Mouse (Mus musculus) adipocyte (in vitro differentiated cells): ENCODE results near the gene Prkcsh.

Source experiments
- DNase-seq: peaks from one replicate; pipeline ENCODE4 v3.0.0-alpha.2; 2016; ENCODE audit warnings: low spot score

Gene Prkcsh

DNA sequence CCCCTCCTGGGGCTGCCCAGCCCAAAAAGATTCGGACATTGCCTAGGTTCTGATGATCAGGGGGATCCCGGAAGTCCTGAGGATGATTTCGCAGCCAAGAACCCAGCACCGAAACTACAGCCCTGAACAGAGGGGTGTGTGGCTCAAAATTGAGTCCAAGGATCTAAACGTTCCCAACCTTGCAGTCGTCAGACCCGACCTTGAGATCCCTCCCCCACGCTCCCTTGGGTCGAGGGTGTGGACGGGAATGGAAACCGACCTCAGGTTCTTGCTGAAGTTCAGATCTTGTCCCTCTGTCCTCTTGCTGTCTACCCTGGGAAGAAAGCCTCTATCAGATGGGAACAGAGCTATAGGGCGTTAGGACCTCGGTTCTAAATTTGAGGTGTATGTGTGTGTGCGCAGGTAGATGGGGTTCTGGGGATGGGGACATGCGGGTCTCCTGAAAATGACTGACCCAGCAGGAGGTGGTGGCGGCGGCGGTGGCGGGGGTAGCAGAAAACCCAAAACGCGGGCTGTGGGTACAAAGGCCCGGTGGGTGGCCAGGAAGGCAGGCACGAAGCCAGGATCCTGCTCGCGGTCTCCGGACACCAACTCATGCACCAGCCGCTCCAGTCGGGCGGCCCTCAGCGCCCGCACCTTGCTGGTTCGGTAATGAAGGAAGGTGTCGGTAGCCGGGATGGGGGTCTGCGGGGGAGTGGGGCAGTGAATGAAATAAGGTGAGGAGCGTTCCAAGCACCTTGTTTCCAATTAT is 14.8 kb upstream of the Prkcsh start:
- DNase-seq: no peak

DNA sequence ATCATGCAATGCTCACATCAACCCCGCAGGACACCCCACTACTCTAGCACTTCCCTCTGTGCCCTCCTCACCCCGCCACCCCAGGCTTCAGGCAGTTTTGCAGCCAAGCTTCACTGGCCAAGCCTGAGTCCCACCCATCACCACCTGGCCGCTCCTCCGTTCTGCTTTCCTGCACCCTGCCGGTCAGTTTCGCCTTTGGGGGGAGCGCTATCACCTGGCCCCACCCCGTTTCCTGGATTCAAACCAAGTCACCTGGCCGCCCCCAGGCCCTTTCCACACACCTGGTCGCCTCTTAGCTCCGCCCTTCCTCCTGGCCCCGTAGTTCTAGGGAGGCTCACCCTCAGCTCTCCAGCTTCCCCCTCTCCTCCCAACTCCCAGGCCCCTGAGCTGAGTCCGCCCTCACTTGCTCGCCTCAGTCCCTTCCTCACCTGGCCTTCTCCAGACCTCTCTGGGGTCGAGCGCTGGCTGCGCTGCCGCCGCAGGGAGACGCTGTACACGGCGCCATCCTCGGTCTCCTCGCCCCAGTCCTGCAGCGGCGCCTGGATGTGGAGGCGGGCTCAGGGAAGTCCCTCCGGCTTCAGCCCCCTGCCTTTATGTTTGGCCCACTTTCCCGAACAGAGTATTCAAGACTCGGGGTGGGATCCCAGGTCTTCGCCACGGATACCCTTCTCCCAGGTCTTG is 14.0 kb upstream of the Prkcsh start:
- no peak for DNase-seq

DNA sequence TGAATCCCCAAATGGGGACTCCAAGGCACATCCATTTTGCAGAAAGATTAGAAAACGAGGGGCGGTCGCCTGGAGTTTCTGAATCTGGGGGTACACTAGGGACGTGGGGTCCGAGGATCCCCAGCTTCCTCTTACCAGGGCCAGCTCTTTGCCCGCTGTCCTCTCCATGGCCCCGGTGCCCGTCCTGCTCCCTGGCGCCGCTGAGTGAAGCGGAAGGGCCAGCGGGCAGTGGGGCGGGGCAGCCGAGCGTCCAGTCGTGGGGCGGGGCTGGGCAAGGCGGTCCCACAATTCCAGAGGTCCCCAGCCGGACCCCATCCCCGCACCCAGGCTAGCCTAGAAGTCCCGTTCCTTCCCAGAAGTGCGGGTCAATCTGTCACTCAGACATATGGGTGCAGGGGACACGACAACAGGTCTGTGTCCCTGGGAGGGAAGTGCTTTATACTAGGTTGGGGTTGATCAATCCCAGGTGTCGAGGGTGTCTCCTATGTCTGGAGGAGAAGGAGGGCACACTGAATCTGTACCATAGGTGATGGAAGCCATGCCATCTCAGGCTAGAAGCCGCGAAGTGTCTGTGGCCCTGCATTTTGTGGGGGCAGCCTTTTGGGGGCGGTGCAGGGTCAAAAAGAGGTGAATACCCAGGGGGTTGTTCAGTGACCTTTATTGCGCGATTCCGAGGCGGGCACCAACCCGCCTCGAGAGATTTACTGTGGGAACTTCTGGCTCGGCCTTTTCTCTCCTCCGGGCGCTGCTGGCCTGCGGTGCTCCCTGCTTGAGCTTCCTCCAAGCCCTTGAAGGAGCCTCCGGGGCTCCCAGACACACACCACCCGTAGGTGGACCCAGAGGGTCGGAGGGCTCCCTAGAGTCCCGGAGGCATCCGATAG is 13.1 kb upstream of the Prkcsh start, which contains the start of gene Rgl3:
Rgl3 (minus strand) TSS at position 217 of the 881 bp plus-strand sequence.
- no peak for DNase-seq

DNA sequence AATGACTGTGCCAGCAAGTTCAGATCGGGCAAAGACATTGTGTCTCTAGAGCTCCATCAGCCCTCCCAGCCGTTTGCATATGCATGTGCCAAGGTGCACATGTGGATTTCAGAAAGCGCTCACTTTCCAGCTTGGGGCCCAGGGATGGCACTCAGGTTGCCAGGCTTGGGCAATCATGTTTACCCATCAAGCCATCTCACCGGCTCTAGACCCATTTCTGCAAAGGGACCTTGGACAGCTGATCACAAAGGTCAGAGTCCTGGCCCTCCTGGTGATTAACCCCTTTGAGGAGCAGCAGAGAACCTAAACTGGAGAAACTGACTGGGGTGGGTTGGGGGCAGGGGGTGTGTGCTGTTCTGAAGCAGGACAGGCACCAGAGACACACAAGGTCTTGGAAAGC is 10.4 kb upstream of the Prkcsh start:
- DNase-seq: no peak

DNA sequence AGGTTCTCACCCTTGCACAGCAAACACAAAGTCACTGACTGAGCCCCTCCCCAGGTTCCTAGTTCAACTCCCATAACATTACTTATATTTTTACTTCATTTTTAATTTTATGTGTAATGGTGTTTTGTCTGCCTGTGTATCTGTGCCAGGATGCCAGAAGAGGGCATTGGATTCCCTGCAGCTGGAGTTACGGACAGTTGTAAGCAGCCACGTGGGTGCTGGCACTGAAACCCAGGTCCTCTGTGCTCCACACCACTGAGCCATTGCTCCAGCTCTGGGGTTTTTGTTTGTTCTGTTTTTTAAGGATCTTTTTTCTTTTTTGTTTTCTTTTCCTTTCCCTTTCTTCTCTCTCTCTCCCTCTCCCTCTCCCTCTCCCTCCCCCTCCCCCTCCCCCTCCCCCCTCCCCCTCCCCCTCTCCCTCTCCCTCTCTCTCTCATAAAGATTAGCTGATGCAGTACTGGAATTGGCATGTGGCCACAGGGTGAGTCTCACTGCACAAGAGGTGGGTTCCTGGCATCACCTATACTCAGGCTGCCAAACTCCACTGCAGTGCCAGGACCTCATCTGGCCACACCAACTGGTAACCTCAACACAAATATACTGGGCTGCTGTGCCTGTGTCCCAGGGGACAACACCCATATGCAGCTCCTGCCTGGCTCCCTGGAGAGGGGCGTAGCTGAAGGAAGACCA is 6.3 kb upstream of the Prkcsh start:
- DNase-seq: no peak

DNA sequence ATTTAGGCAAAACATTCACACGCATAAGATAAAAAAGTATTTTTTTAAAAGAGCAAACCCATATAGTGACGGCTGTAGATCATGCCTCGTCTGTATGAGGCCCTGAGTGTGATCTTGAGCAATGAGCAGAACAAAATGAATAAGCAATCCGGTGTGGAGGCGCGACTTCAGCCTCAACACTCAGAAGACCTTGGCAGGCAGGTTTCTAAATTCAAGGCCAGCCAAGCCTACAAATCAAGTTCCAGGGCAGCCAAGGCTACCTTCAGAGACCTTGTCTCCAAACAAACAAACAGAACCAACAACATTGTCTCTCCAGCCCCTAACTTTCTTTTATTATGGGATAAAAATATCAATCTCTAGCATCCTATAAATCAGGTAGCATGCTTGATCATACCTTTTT is 2.3 kb upstream of the Prkcsh start:
- DNase-seq: no peak

DNA sequence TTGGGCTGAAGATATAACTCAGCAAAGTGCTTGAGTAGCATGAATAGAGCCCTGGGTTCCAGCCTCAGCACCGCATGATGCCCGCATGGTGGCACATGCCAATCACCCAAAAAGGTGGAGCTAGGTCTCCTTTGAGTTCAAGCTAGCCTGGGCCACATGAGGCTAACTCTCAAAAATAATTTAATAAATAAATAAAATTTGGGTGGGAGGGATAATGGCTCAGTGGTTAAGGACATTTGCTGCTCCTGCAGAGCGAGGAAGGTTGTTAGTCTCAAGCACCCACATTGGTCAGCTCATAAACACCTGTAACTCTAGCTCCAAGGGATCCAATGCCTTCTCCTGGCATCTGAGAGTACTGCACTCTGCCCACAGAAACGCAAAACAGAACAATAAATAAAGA is 973 bp upstream of the Prkcsh start:
- DNase-seq: no peak

DNA sequence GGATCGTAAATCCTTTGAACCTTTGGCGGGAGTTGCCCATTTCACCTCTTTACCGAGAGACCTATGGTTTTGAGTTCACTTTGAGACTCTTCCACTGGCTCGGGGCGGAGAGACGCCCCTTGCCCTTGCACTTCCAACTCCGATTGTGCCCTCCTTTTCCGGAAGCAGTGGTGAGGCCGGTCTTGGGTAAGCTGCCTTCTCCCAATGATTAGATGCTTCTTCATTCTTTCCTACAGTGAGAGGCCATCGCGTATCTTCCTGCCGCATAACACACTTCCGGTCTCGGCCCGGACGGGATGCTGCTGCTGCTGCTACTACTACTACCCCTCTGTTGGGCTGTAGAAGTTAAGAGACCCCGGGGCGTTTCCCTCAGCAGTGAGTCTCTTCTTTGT is 553 bp downstream of the Prkcsh start:
- no peak for DNase-seq

DNA sequence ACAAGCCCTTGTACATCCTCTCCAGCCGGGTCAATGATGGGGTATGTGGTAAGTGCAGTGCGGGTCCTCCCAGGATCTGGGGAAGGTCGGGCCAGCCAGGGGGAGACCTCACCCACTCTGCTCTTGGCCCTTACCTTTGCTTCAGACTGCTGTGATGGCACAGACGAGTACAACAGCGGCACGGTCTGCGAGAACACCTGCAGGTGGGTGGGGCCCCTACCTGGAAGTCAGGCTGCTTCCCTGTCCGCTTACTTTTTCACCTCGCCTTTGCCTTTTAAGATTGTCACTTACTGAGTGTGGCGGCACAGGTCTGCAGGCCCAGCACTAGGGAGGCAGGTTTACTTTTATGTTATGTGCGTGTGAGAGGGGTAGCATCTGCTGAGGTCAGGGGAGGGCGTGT is 1.9 kb downstream of the Prkcsh start:
- no peak for DNase-seq

DNA sequence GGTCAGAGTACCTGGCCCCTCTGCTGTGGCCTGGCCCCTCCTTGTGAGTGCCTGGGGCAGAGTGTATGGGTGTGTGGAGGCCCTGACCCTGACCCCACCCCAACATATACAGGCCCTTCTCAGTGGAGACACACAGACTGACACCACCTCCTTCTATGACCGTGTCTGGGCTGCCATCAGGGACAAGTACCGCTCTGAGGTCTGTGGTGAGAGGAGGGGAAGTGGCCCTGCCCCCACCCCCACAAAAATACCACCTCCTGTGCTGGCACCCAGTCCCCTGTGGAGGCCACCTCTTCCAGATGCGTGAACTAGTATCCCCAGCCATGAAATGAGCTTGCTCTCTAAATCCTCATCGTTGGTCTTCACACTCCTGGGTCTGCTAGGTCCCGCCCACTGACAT is 8.4 kb downstream of the Prkcsh start:
- no peak for DNase-seq

DNA sequence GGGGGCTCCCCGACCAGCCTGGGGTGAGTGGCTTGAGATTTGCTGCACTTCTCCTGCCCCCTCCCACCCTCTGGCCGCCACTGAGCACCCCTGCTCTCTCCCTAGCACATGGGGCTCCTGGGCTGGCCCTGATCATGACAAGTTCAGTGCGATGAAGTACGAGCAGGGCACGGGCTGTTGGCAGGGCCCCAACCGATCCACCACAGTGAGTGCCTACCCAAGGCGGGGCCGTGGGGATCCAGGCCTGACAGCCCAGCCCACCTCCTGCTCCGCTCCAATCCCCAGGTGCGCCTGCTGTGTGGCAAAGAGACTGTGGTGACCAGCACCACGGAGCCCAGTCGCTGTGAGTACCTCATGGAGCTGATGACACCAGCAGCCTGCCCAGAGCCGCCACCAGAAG is 10.1 kb downstream of the Prkcsh start:
- no peak for DNase-seq

DNA sequence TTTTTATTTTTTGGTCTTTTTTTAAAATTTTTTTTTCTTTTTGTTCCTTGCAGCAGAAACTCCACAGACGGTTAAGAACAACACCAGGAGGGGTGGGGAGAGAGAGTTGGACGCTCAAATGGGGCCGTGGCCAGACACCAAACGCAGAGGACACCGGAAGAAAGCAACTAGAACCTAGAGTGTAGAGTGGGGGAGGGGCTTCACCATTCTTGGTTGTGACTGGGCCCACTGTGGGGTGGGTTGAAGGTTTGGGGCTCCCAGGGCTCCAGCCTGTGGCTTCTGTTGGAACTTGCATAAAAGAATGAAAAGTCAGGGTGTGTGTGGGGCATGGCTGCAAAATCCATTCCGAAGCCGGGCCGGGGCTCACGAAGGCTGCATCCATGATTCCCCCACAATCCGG is 13.6 kb downstream of the Prkcsh start:
- no peak for DNase-seq

DNA sequence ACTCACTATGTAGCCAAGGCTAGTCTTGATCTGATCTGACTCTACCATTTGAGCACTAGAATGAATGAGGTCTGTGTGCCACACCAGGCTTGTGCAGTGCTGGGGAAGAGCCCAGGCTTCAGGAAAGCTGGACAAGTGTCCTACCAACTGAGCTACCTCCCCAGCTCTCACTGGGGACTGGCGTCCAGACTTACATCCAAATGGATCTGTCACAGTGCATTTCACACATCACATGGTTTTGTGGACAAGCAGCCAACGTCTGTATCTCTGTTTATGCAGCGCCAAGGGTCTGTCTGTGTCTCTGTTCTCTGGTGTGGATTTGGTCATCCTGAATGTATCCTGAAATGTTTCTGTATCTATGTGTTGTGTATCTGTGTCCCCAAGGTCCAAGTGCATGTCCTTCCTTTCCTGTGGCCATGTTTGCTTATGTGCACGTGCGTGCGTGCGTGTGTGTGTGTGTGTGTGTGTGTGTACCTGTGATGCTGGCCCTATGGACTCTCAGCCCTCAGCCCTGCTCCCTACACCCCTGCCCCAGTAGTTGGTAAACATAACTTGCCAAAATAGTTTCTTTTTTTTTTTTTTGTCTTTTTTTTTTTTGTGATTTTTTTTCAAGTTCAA is 14.7 kb downstream of the Prkcsh start:
- DNase-seq: no peak

DNA sequence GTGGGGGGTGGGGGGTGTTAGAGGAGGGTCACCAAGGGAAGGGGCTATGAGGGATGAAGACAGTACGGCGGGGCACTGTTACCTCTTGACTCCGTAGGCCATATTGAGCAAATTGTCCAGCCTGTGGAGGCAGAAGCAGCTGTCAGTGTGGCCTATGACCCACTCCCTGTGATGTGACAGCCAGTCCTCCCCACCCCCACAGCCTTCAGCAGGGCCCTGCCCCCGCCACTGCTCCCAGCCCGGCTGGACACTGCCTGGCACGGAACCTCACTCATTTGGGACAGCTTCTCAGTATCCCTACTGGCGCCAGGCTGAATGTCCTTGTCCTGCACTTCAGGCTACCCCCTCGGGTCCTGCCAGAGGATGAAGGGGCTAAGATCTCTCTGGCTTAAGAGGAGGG is 22.0 kb downstream of the Prkcsh start:
- DNase-seq: peak; percentile 54

DNA sequence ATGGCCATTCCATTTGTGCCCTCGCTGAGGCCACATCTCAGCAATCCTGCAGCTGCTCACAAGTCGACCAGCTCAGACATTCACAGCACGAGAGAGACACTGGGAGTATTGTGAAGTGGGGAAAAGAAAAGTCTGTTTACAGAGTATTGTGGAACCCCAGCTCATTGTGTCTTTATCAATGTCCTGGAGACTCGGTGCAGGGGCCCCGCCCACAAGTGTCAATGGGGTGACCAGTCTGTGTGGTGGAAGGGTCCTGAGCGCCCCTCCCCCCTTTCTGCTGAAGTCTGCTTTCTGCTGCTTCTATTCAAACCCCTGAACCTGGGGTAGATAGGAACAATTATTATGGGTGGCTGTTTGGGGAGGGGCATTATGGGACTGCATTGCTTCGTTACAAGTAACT is 25.9 kb downstream of the Prkcsh start:
- DNase-seq: no peak

DNA sequence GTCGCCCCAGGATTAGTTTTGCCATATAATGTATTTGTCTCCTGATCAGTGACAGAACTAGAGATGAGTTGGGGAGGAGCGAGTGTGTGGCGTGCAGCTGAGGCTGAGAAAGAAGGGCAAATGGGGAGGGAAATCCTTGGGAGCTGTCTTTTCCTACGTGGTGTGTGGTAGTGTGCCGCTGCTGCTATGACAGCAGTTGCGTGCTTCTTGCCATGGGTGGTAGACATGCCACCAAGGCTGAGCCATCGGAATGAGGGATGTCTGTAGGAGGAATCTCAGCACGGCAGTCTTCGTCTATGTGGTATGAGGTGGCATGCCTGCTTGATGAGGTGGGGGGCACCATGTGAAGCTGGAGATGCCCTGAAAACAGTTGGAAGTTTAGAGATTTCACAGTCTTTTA is 27.8 kb downstream of the Prkcsh start:
- no peak for DNase-seq

DNA sequence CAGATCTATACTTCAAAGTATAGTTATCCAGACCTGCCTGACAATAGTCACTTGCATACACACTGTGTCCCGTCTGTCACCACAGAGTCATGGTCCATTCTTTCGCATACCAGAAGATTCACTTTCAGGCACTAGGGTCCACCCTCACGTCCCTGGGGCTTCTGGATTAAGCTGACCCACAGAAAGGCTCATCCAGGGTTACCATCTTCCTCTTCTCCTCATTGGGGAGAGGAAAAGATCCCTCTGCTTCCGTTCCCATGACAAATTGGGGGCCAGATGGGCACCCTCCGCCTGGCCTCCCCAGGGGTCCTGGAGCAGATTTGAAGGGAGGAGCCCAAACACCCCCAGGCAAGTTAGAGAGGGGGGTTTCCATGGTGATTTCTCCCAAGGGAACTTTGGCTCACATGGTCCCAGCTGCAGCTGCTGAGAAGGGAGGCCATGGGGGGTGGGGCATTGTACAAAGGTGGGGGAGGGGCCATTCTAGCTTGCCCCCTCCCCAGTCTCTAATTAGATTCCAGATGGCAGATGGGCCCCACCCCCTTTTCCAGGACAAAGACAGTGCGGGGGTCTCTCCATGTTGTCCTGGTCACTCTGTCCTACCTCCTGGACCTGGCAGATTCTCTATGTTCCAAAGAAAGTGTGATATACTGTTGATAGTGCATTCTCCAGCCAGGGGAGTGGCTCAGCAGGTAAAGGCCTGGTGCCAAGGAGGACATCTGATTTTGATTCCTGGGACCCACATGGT is 32.9 kb downstream of the Prkcsh start:
- no peak for DNase-seq

DNA sequence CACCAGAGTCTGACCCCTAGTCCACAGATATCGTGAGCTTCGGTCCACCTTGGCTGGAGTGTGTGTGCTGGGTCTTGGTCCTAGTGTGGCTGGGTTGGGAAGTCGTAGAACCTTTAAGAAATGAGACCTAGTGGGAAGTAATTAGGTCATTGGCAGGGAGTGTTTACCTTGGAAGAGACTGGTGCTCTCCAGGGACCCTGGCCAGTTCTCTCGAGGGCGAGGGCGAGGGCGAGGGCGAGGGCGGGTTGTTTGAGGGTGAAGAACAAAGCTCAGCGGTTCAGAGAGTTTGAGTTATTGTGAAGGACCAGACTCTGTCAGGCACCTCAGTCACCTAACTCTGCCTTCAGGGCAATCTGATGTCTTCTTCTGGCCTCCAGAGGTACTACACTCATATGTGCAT is 35.2 kb downstream of the Prkcsh start:
- no peak for DNase-seq

DNA sequence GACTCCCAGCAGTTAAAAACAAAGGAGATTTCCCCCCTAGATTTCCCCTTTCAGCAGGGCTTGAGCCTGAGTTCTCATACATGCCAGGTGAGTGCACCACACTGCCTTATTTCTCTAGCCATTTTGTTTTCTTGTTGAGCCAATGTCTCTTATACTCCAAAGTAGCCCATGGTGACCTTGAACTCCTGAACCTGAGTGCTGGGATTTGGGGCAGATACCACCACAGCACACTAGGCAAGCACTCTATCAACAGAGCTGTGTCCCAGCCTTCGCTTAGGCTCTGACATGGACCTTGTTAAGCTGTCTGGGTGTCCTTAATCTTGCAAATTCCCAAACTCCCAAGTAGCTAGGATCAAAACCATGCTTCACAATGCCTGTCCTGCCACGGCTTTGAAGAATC is 39.2 kb downstream of the Prkcsh start:
- no peak for DNase-seq

DNA sequence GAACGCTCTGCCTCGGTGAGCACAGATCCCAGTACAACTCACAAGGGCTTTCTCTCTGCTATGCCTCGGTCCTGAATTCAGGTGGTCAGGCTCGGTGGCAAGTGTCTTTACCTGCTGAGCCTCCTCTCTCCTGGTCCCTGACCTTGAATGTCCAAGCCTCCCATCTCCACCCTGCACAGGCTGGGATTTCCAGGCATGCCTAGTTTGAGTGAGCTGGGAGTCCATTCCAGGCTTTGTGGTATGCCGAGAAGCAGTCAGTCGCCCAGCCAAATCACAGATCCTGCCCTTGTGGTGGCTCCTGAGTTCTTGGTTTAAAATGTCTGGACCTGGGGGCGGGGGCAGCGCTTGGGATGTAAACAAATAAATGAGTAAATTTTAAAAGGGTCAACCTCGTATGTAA is 44.7 kb downstream of the Prkcsh start:
- DNase-seq: no peak

DNA sequence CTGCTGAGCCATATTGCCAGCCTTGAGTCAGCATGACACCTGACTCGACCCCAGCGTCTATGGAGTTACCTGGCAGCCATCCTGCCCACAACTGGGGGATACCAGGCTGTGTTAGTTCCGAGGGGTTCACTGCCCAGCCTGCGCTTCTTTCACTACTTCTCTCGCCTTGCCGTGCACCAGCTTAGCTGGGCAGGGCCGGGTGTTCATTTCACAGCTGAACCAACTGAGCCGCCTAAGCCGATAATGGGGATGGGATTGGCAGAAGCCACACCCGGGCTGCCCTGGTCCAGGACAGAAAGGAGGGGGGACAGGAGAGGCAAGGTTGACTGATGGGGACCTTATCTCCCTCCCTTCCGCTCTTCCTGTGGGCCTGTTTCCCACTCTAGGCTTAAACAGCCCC is 46.7 kb downstream of the Prkcsh start:
- no peak for DNase-seq
